Mouse (Mus musculus) brain, adult 2 months (tissue): Measurements from ENCODE around the gene Olfr94.
"Not testable (repeated sequence)": the region's sequence is repeated elsewhere in the genome, so short reads cannot be mapped to it uniquely, and the experiment has no call there.

ENCODE experiments used
- DNase-seq: peaks from one replicate; pipeline ENCODE4 v3.0.0; 2011; ENCODE audit warnings: low read depth, low spot score

The Olfr94 gene

DNA sequence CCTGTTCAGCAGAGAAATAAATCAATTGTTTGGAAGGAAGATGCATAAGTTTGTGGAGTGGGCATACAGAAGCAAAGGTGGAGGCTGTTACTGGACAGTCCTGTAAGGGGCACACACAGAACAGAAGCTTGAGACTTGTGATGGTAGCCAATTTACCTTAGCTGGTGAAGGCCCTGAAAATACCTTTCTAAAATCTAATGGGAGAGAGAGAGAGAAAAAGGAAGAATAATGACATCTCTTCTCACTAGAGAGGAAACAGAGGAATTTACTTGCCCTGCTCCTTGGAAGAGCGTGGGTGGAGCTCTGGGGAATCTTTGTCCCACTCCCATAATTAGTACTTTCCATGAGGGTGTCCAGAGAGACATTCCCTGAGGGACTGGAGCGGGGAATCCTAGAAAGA is at the start of gene Olfr94:
Olfr94 (minus strand) TSS at position 101 of the 400 bp plus-strand sequence.
- DNase-seq = no peak

GRCm38 (mm10) chr17:37250544-37250943 is 49.8 kb upstream of the Olfr94 start:
- peak; percentile 25 for DNase-seq

DNA sequence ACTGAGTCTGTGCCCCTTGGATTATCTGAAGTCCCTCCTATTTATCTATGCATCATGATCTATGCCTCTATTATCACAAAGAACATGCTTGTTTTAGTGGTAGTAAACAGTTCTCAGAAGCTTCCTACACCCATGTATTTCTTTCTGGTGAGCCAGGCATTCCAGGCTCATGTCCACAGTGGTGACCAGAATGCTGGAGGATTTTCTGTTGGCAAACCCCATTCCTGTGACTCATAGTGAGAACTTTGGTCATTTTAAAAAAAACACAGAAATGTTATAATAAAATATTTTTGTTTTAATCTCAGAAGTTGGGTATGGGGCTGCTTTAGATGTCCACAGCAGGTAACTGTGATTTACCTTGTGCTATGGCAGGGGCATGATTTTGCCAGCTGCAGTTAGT is 48.7 kb upstream of the Olfr94 start:
- no peak for DNase-seq

DNA sequence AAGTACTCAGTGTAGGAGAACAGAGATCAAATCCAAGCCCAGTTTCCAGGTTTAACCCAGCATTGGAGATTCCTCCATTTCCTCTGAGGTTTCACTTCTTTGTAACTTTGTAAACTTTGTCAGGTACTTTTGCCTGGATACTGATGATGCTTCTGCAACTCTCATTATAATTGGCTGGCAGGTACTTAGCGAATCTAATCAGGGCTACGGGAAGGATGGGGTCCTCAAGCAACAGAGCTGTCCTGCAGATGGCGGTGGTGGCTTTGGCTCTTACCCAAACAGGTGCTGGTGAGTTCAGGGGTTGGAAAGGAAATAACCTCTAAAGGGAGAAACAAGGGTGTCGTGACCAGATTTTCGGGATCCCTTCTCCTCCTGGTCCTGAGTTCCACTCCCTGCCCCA is 45.9 kb upstream of the Olfr94 start:
- peak; percentile 62 for DNase-seq

DNA sequence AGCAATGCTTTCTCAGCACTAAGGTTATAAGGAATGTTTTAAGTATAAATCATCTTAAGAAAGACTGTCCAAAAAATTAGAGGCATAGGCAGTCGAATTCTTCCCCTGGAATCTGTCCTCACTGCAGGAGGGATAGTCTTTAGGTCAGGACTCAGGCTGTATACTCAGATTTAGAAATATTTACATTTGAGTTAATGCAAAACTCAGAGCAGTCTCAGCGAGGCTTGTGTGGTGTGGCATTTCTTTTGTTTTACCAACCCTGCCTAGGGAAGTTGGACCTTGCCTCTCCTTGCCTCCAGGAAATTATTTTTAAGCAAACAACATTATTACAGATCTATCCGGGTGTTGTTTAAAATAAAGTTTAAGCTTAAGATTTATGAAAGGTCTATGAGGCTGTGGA is 41.4 kb upstream of the Olfr94 start:
- no peak for DNase-seq

GRCm38 (mm10) chr17:37237230-37237629 is 36.4 kb upstream of the Olfr94 start, which contains the start of gene Olfr97:
Gene Olfr97 (minus strand): TSS chr17:37237330.
- DNase-seq = not testable (repeated sequence)

- no peak for DNase-seq
Measured at GRCm38 (mm10) chr17:37221879-37222278, 21.1 kb upstream of the Olfr94 start.

- no peak for DNase-seq
Measured at GRCm38 (mm10) chr17:37219846-37220245, 19.1 kb upstream of the Olfr94 start, which contains the start of gene Olfr96. Gene Olfr96 (plus strand): TSS chr17:37220146.

GRCm38 (mm10) chr17:37218486-37218885 is 17.7 kb upstream of the Olfr94 start:
- no peak for DNase-seq

DNA sequence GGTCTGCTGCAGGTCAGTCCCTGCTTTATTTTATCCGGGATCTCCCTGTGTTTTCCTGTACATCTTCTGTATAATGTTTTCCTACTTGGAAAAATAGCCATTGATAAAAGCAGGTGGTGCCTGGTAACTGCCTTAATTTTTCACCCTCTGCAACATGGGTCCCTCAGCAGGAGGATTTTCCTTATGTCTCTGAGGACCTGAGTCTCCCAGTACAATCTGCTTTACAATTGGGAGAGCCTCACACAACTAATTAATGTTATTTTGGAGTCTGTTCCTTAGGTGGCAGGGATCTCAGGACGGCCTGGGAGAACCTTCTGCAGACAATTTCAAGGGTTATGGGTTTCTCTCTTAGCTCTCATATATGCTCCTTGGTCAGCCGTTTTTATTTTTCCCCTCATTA is 12.2 kb upstream of the Olfr94 start, which contains the start of gene Olfr95:
Olfr95 (minus strand) TSS at position 101 of the 400 bp plus-strand sequence.
- no peak for DNase-seq

DNA sequence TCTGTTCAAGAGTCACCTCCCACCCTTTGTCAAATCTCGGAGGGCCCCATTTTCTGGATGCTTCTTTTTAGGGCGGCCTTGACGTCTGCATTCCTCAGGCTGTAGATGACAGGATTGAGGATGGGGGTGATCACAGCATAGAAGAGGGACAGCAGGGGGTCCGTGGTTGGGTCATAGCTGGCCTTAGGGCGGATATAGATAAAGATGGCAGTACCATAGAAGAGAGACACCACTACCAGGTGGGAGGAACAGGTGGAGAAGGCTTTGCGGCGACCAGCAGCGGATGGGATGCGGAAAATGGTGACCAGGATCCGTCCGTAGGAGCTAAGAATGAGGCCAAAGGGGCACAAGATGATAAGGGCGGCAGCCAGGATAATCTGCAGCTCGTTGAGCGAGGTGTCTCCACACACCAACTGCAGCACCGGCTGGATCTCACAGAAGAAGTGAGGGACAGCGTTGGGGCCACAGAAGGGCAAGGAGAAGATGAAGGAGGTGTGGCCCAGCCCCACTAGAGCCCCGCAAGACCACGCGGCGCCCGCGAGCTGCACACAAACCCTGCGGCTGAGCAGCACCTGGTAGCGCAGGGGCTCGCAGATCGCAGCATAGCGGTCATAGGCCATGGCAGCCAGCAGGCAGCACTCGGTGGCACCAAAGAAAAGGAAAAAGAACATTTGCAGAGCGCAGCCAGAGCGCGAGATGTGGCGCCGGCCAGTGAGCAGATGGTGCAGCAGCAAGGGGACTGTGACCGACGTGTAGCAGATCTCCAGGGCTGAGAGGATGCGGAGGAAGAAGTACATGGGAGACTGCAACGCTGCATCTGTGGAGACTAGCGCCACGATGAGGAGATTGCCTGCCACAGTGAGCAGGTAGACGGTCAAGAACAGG is 10.3 kb upstream of the Olfr94 start:
- DNase-seq = peak; percentile 69

DNA sequence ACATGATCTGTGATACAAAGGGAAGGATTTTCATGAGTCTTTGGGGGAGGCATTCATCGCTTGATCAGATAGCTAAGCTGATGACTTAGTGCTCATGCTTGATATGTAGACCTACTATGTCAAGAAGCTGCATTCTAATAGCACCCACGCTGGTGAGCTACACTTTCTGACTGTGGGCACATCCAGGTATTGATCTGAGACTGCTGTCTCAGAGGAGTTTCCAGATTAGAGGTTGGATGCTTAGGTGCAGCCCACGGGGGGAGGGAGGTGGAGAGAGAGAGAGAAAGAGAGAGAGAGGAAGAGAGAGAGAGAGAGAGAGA is 3.1 kb upstream of the Olfr94 start:
- DNase-seq = no peak

DNA sequence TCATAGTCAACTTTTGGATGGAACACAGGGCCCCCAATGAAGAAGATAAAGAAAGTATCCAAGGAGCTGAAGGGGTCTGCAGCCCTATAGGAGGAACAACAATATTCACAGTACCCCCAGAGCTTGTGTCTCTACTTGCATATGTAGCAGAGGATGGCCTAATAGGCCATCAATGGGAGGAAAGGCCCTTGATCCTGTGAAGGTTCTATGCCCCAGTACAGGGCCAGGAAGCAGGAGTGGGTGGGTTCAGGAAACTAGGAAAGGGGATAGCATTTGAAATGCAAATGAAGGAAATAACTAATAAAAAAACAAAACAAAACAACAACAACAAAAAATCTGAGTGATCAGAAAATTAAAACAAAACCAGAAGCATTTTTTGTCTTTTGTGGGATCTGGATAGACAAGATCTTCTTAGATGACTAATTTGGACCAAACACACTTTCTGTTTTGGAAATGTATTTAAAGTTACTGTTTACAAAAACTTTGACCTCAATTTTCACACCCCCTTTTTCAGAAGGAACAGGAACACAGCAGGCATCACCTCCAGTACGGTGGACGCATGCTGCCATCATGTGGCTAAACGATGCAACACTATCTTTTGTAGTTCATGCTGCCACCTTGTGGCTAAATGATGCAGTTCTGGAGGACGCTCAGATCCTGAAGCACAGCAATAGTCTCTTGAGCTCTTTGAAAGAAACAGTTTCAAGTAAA is 2.6 kb upstream of the Olfr94 start:
- DNase-seq = peak; percentile 91

GRCm38 (mm10) chr17:37196845-37197724 is 3.7 kb downstream of the Olfr94 start:
- peak; percentile 53 for DNase-seq

GRCm38 (mm10) chr17:37194782-37195181 is 6.0 kb downstream of the Olfr94 start:
- DNase-seq = peak; percentile 73

- DNase-seq = no peak
Measured at GRCm38 (mm10) chr17:37193656-37194055, 7.1 kb downstream of the Olfr94 start, which contains the start of gene Ubd. Gene Ubd (plus strand): TSS chr17:37193892.

GRCm38 (mm10) chr17:37193032-37193431 is 7.8 kb downstream of the Olfr94 start:
- DNase-seq = no peak

GRCm38 (mm10) chr17:37190711-37191110 is 10.1 kb downstream of the Olfr94 start:
- peak; percentile 59 for DNase-seq

- no peak for DNase-seq
Measured at GRCm38 (mm10) chr17:37185474-37185873, 15.3 kb downstream of the Olfr94 start.

DNA sequence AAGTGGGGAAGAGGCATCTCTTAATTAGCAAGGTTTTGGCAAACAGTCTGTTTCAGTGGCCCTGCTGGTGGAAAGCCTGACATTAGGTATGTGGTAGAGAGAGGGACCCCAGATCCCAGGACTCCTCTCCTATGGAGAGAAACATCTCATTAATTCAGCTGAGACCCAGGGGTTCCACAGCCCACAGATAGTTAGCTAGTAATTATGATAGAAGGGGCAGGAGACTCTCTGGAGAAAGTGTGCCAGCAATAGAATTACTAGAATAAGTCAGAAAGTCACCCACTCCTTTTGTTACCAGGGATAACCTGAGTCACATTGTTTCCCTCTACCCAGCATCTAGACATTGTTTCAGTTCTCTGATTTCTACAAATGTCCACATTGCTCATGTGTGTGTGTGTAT is 39.4 kb downstream of the Olfr94 start, which contains the start of gene Olfr93:
Olfr93 (minus strand) TSS at position 101 of the 400 bp plus-strand sequence.
- no peak for DNase-seq
